Mouse (Mus musculus): ENCODE measurements at regions not wholly inside any gene's neighbourhood (a gene's known extent, or its start where the extent isn't known, plus 50 kb on each side); places are given as distances from the start of the nearest gene placed in this dataset.

- no peak for TF ChIP-seq CTCF (IDR thresholded peaks at IDR 0.05; ENCODE audit: control insufficient read depth, insufficient read depth, insufficient replicate concordance, low read depth, low read length)
- no peak for TF ChIP-seq POLR2A (IDR thresholded peaks at IDR 0.05; ENCODE audit: control insufficient read depth, low read depth, low read length)
These were observed 265.5 kb downstream of the Epha7 start for GRCm38 (mm10) chr4:29078391-29078790.

Data from testis, adult 2 months (tissue).